In genomic region chr7:103119406-103119805, GRCm38 (mm10) we compare ENCODE assay signal across 20 mouse cellular contexts. TPM values are rescaled to one million over a fixed set of nuclear protein-coding genes. Genes with fewer than 3 reads are reported as not detected.
DNase-seq lines count a peak whose midpoint lies in the region; ATAC-seq and TF ChIP-seq lines count a peak whose summit lies in the region.
"Had no signal": no experiment of that assay in that cellular context is flagged by ENCODE, and none has a peak within 500 bp of the region (broad histone marks: within the 10 kb centered on the region; RNA-seq: fewer than 3 reads in every experiment).

No protein-coding gene starts in this region.

- TF ChIP-seq POLR2A in MEL (IDR thresholded peaks at IDR 0.05; ENCODE audit: control insufficient read depth in 1 of 2, insufficient read depth in 1 of 2, low read depth in 1 of 2, low read length in 2 of 2, poor library complexity in 1 of 2), result no peak

- TF ChIP-seq EP300 in MEL (IDR thresholded peaks at IDR 0.05; ENCODE audit: low read depth in 1 of 2, low read length in 2 of 2), result no peak

- no peak; the same call in 1 of the 2 replicates for TF ChIP-seq RAD21 in MEL (IDR thresholded peaks at IDR 0.05; ENCODE audit: low read depth, low read length)

- no peaks in the 10 kb centered on the region for H3K36me3 ChIP-seq in intestine, postnatal 0 days (ENCODE audit: control insufficient read depth, insufficient read depth)
- H3K36me3 ChIP-seq in intestine, embryonic 15.5 days, result no peaks in the 10 kb centered on the region
- H3K36me3 ChIP-seq in midbrain, embryonic 14.5 days (ENCODE audit: control insufficient read depth, insufficient read depth, low read length), result no peaks in the 10 kb centered on the region
- no peaks in the 10 kb centered on the region for H3K36me3 ChIP-seq in midbrain, embryonic 15.5 days (replicated peaks)
- no peaks in the 10 kb centered on the region for H3K36me3 ChIP-seq in MEL (ENCODE audit: control insufficient read depth in 1 of 2, insufficient read depth in 2 of 2, low read length in 2 of 2)
- no peaks in the 10 kb centered on the region for H3K36me3 ChIP-seq in embryonic facial prominence, embryonic 10.5 days (replicated peaks)
- H3K36me3 ChIP-seq: embryonic facial prominence, embryonic 12.5 days; forebrain, embryonic 12.5 days; G1E; heart, embryonic 13.5 days; limb, embryonic 12.5 days had no signal

- H3K27ac ChIP-seq in intestine, postnatal 0 days (ENCODE audit: low read depth, low read length), result no peak overlapping the region
- no peak overlapping the region for H3K27ac ChIP-seq in intestine, embryonic 15.5 days
- no peak overlapping the region for H3K27ac ChIP-seq in midbrain, embryonic 14.5 days (replicated peaks; ENCODE audit: low read depth, low read length)
- H3K27ac ChIP-seq in midbrain, embryonic 15.5 days, result no peak overlapping the region
- no peak overlapping the region for H3K27ac ChIP-seq in MEL (ENCODE audit: control insufficient read depth, low read depth, low read length)
- no peak overlapping the region for H3K27ac ChIP-seq in embryonic facial prominence, embryonic 10.5 days (replicated peaks)
- H3K27ac ChIP-seq: embryonic facial prominence, embryonic 12.5 days; forebrain, embryonic 12.5 days; heart, embryonic 13.5 days; limb, embryonic 12.5 days had no signal

- H3K27me3 ChIP-seq in intestine, postnatal 0 days (replicated peaks; ENCODE audit: control insufficient read depth, insufficient read depth, low read length), result no peaks in the 10 kb centered on the region
- no peaks in the 10 kb centered on the region for H3K27me3 ChIP-seq in intestine, embryonic 15.5 days (replicated peaks)
- no peaks in the 10 kb centered on the region for H3K27me3 ChIP-seq in midbrain, embryonic 14.5 days (ENCODE audit: control insufficient read depth, insufficient read depth, low read length)
- no peaks in the 10 kb centered on the region for H3K27me3 ChIP-seq in midbrain, embryonic 15.5 days (replicated peaks)
- H3K27me3 ChIP-seq in MEL (ENCODE audit: control insufficient read depth in 1 of 2, insufficient read depth in 2 of 2, low read length in 2 of 2), result no peaks in the 10 kb centered on the region
- H3K27me3 ChIP-seq in embryonic facial prominence, embryonic 10.5 days (replicated peaks; ENCODE audit: low read depth, poor library complexity, severe bottlenecking), result no peaks in the 10 kb centered on the region
- H3K27me3 ChIP-seq: embryonic facial prominence, embryonic 12.5 days; forebrain, embryonic 12.5 days; heart, embryonic 13.5 days; limb, embryonic 12.5 days had no signal

- H3K9ac ChIP-seq in intestine, postnatal 0 days (ENCODE audit: low read depth, low read length), result no peak overlapping the region
- no peak overlapping the region for H3K9ac ChIP-seq in intestine, embryonic 15.5 days
- H3K9ac ChIP-seq in midbrain, embryonic 14.5 days (replicated peaks; ENCODE audit: low read length), result no peak overlapping the region
- H3K9ac ChIP-seq in midbrain, embryonic 15.5 days, result no peak overlapping the region
- H3K9ac ChIP-seq in MEL (ENCODE audit: control insufficient read depth, low read depth, low read length, poor library complexity, severe bottlenecking), result no peak overlapping the region
- H3K9ac ChIP-seq: embryonic facial prominence, embryonic 12.5 days; forebrain, embryonic 12.5 days; heart, embryonic 13.5 days; limb, embryonic 12.5 days had no signal

- no peaks in the 10 kb centered on the region for H3K79me2 ChIP-seq in MEL (ENCODE audit: control insufficient read depth, insufficient read depth, low read length, poor library complexity)

- H3K4me1 ChIP-seq in intestine, postnatal 0 days (replicated peaks; ENCODE audit: control insufficient read depth, insufficient read depth, low read length), result no peaks in the 10 kb centered on the region
- no peaks in the 10 kb centered on the region for H3K4me1 ChIP-seq in intestine, embryonic 15.5 days (replicated peaks)
- no peaks in the 10 kb centered on the region for H3K4me1 ChIP-seq in midbrain, embryonic 14.5 days (ENCODE audit: control insufficient read depth, insufficient read depth, low read length)
- H3K4me1 ChIP-seq in midbrain, embryonic 15.5 days, result no peaks in the 10 kb centered on the region
- no peaks in the 10 kb centered on the region for H3K4me1 ChIP-seq in MEL (ENCODE audit: control insufficient read depth in 1 of 2, insufficient read depth in 2 of 2, low read length in 2 of 2)
- no peaks in the 10 kb centered on the region for H3K4me1 ChIP-seq in embryonic facial prominence, embryonic 10.5 days
- H3K4me1 ChIP-seq: embryonic facial prominence, embryonic 12.5 days; forebrain, embryonic 12.5 days; heart, embryonic 13.5 days; limb, embryonic 12.5 days had no signal

- ATAC-seq in intestine, postnatal 0 days, result no peak
- ATAC-seq in intestine, embryonic 15.5 days, result no peak
- ATAC-seq in midbrain, embryonic 14.5 days (ENCODE audit: low FRiP score, low TSS enrichment), result no peak; the same call in 1 of the 2 replicates
- no peak for ATAC-seq in midbrain, embryonic 15.5 days (replicated peaks)
- no peak for ATAC-seq in megakaryocyte progenitor cell, adult 5-6 weeks (replicated peaks; ENCODE audit: poor library complexity)
- ATAC-seq: inflammation-experienced regulatory T-cells, adult 6 months had no signal

- no peak overlapping the region for H3K4me3 ChIP-seq in intestine, postnatal 0 days (ENCODE audit: low read depth, low read length)
- H3K4me3 ChIP-seq in intestine, embryonic 15.5 days (replicated peaks), result no peak overlapping the region
- H3K4me3 ChIP-seq in midbrain, embryonic 14.5 days (replicated peaks; ENCODE audit: low read depth, low read length), result no peak overlapping the region
- no peak overlapping the region for H3K4me3 ChIP-seq in midbrain, embryonic 15.5 days
- no peak overlapping the region for H3K4me3 ChIP-seq in MEL (ENCODE audit: control insufficient read depth in 1 of 2, insufficient read depth in 1 of 2, low read depth in 2 of 2, low read length in 2 of 2)
- no peak overlapping the region for H3K4me3 ChIP-seq in embryonic facial prominence, embryonic 10.5 days
- H3K4me3 ChIP-seq: embryonic facial prominence, embryonic 12.5 days; forebrain, embryonic 12.5 days; heart, embryonic 13.5 days; limb, embryonic 12.5 days had no signal

- WGBS in intestine, postnatal 0 days, result 41% methylated on average over 3 of the region's 3 CpGs
- 52% methylated on average over 3 of the region's 3 CpGs for WGBS in intestine, embryonic 15.5 days
- 54% methylated on average over 3 of the region's 3 CpGs for WGBS in midbrain, embryonic 14.5 days
- 54% methylated on average over 3 of the region's 3 CpGs for WGBS in midbrain, embryonic 15.5 days
- WGBS in embryonic facial prominence, embryonic 10.5 days, result 50% methylated on average over 3 of the region's 3 CpGs

- DNase-seq in midbrain, embryonic 14.5 days, result peak; percentile 7
- no peak for DNase-seq in MEL (ENCODE audit: low read depth, low spot score)
- DNase-seq in embryonic facial prominence, embryonic 10.5 days (ENCODE audit: low spot score), result peak; percentile 11
- no peak for DNase-seq in urinary bladder, postnatal 10 days (ENCODE audit: low spot score)
- DNase-seq: adrenal gland, adult 8-10 months; cerebellum, adult 18-20 months; gastrocnemius, postnatal 10 days; thymus, adult 18-20 months had no signal

- no peak overlapping the region for H3K4me2 ChIP-seq in intestine, postnatal 0 days (replicated peaks; ENCODE audit: low read depth)
- H3K4me2 ChIP-seq in intestine, embryonic 15.5 days (replicated peaks), result no peak overlapping the region
- H3K4me2 ChIP-seq in midbrain, embryonic 14.5 days (ENCODE audit: low read length), result no peak overlapping the region
- no peak overlapping the region for H3K4me2 ChIP-seq in midbrain, embryonic 15.5 days
- H3K4me2 ChIP-seq: embryonic facial prominence, embryonic 12.5 days; forebrain, embryonic 12.5 days; heart, embryonic 13.5 days; limb, embryonic 12.5 days had no signal

- no peaks in the 10 kb centered on the region for H3K9me3 ChIP-seq in intestine, postnatal 0 days (ENCODE audit: control insufficient read depth)
- no peaks in the 10 kb centered on the region for H3K9me3 ChIP-seq in intestine, embryonic 15.5 days
- H3K9me3 ChIP-seq in midbrain, embryonic 14.5 days (ENCODE audit: control insufficient read depth, low read length), result no peaks in the 10 kb centered on the region
- no peaks in the 10 kb centered on the region for H3K9me3 ChIP-seq in midbrain, embryonic 15.5 days
- no peaks in the 10 kb centered on the region for H3K9me3 ChIP-seq in MEL (replicated peaks; ENCODE audit: insufficient read depth, low read length)
- no peaks in the 10 kb centered on the region for H3K9me3 ChIP-seq in embryonic facial prominence, embryonic 10.5 days
- H3K9me3 ChIP-seq: embryonic facial prominence, embryonic 12.5 days; forebrain, embryonic 12.5 days; G1E; heart, embryonic 13.5 days; limb, embryonic 12.5 days had no signal

- peak; percentile 51 for TF ChIP-seq CTCF in intestine, postnatal 0 days (IDR thresholded peaks at IDR 0.05; ENCODE audit: low read depth)
- TF ChIP-seq CTCF in MEL (IDR thresholded peaks at IDR 0.05 in 2 of 3, conservative IDR thresholded peaks at IDR 0.05 in 1 of 3; ENCODE audit: control insufficient read depth in 1 of 3, insufficient read depth in 1 of 3, low read depth in 2 of 3, low read length in 3 of 3, poor library complexity in 1 of 3, severe bottlenecking in 1 of 3), result 0 out of 6 replicates have a peak, but pooled peaks of 2 of the 3 experiments have one; percentile 1 to 6

RNA-seq across cellular contexts. Expression of gene Olfr586, which starts 6.0 kb away (rescaled TPM):
- polyA plus RNA-seq in intestine, postnatal 0 days (2015; fragmentation: Nextera tagmentation; extraction: Ambion mirVana), result not detected in 2 replicates
- not detected in 2 replicates for polyA plus RNA-seq in intestine, embryonic 15.5 days (2015; fragmentation: Nextera tagmentation; extraction: Ambion mirVana)
- not detected in 2 replicates for polyA plus RNA-seq in midbrain, embryonic 14.5 days (2014; fragmentation: Nextera tagmentation; extraction: Ambion mirVana)
- not detected in 2 replicates for polyA plus RNA-seq in midbrain, embryonic 15.5 days (2015; fragmentation: Nextera tagmentation; extraction: Ambion mirVana)
- total RNA-seq in MEL (2012; rRNA removed), result not detected in 2 replicates
- not detected for polyA plus RNA-seq in MEL (2012; ENCODE audit: insufficient read depth in 1 of 2, insufficient read length in 2 of 2, low read depth in 1 of 2, low replicate concordance in 2 of 2, missing spikeins in 1 of 2)
- polyA plus RNA-seq in embryonic facial prominence, embryonic 10.5 days (2016; fragmentation: Nextera tagmentation; extraction: Ambion mirVana), result not detected in 2 replicates
- not detected in 2 replicates for total RNA-seq in megakaryocyte progenitor cell, adult 5-6 weeks (2015)
- not detected in 2 replicates for total RNA-seq in megakaryocyte progenitor cell, adult 5-6 weeks (2017)
- total RNA-seq: adrenal gland, adult 8-10 months; gastrocnemius, postnatal 10 days; layer of hippocampus, postnatal 14 days had no signal
- polyA plus RNA-seq: embryonic facial prominence, embryonic 12.5 days; forebrain, embryonic 12.5 days; G1E; heart, embryonic 13.5 days; inflammation-experienced regulatory T-cells, adult 6 months; limb, embryonic 12.5 days; spleen, adult 2 months had no signal

RNA-seq across cellular contexts. Expression of gene Olfr588-ps1, which starts 21.3 kb away (rescaled TPM):
- polyA plus RNA-seq in intestine, postnatal 0 days (2015; fragmentation: Nextera tagmentation; extraction: Ambion mirVana), result not detected in 2 replicates
- not detected in 2 replicates for polyA plus RNA-seq in intestine, embryonic 15.5 days (2015; fragmentation: Nextera tagmentation; extraction: Ambion mirVana)
- not detected in 2 replicates for polyA plus RNA-seq in midbrain, embryonic 14.5 days (2014; fragmentation: Nextera tagmentation; extraction: Ambion mirVana)
- not detected in 2 replicates for polyA plus RNA-seq in midbrain, embryonic 15.5 days (2015; fragmentation: Nextera tagmentation; extraction: Ambion mirVana)
- not detected in 2 replicates for total RNA-seq in MEL (2012; rRNA removed)
- polyA plus RNA-seq in MEL (2012; ENCODE audit: insufficient read depth in 1 of 2, insufficient read length in 2 of 2, low read depth in 1 of 2, low replicate concordance in 2 of 2, missing spikeins in 1 of 2), result not detected
- polyA plus RNA-seq in embryonic facial prominence, embryonic 10.5 days (2016; fragmentation: Nextera tagmentation; extraction: Ambion mirVana), result not detected in 2 replicates
- total RNA-seq in megakaryocyte progenitor cell, adult 5-6 weeks (2015), result not detected in 2 replicates
- not detected in 2 replicates for total RNA-seq in megakaryocyte progenitor cell, adult 5-6 weeks (2017)
- total RNA-seq: adrenal gland, adult 8-10 months; gastrocnemius, postnatal 10 days; layer of hippocampus, postnatal 14 days had no signal
- polyA plus RNA-seq: embryonic facial prominence, embryonic 12.5 days; forebrain, embryonic 12.5 days; G1E; heart, embryonic 13.5 days; limb, embryonic 12.5 days; spleen, adult 2 months had no signal

RNA-seq across cellular contexts. Expression of gene Olfr585, which starts 21.9 kb away (rescaled TPM):
- polyA plus RNA-seq in intestine, postnatal 0 days (2015; fragmentation: Nextera tagmentation; extraction: Ambion mirVana), result not detected in 2 replicates
- not detected in 2 replicates for polyA plus RNA-seq in intestine, embryonic 15.5 days (2015; fragmentation: Nextera tagmentation; extraction: Ambion mirVana)
- polyA plus RNA-seq in midbrain, embryonic 14.5 days (2014; fragmentation: Nextera tagmentation; extraction: Ambion mirVana), result not detected in 2 replicates
- not detected in 2 replicates for polyA plus RNA-seq in midbrain, embryonic 15.5 days (2015; fragmentation: Nextera tagmentation; extraction: Ambion mirVana)
- total RNA-seq in MEL (2012; rRNA removed), result not detected in 2 replicates
- polyA plus RNA-seq in MEL (2012; ENCODE audit: insufficient read depth in 1 of 2, insufficient read length in 2 of 2, low read depth in 1 of 2, low replicate concordance in 2 of 2, missing spikeins in 1 of 2), result not detected
- not detected in 2 replicates for polyA plus RNA-seq in embryonic facial prominence, embryonic 10.5 days (2016; fragmentation: Nextera tagmentation; extraction: Ambion mirVana)
- not detected in 2 replicates for total RNA-seq in megakaryocyte progenitor cell, adult 5-6 weeks (2015)
- total RNA-seq in megakaryocyte progenitor cell, adult 5-6 weeks (2017), result not detected in 2 replicates
- total RNA-seq: adrenal gland, adult 8-10 months; G1E; gastrocnemius, postnatal 10 days; layer of hippocampus, postnatal 14 days had no signal
- polyA plus RNA-seq: embryonic facial prominence, embryonic 12.5 days; forebrain, embryonic 12.5 days; G1E; heart, embryonic 13.5 days; inflammation-experienced regulatory T-cells, adult 6 months; limb, embryonic 12.5 days; spleen, adult 2 months had no signal

RNA-seq across cellular contexts. Expression of gene Olfr589, which starts 36.8 kb away (rescaled TPM):
- not detected in 2 replicates for polyA plus RNA-seq in intestine, postnatal 0 days (2015; fragmentation: Nextera tagmentation; extraction: Ambion mirVana)
- polyA plus RNA-seq in intestine, embryonic 15.5 days (2015; fragmentation: Nextera tagmentation; extraction: Ambion mirVana), result not detected in 2 replicates
- polyA plus RNA-seq in midbrain, embryonic 14.5 days (2014; fragmentation: Nextera tagmentation; extraction: Ambion mirVana), result not detected in 2 replicates
- not detected in 2 replicates for polyA plus RNA-seq in midbrain, embryonic 15.5 days (2015; fragmentation: Nextera tagmentation; extraction: Ambion mirVana)
- total RNA-seq in MEL (2012; rRNA removed), result not detected in 2 replicates
- polyA plus RNA-seq in MEL (2012; ENCODE audit: insufficient read depth in 1 of 2, insufficient read length in 2 of 2, low read depth in 1 of 2, low replicate concordance in 2 of 2, missing spikeins in 1 of 2), result not detected
- not detected in 2 replicates for polyA plus RNA-seq in embryonic facial prominence, embryonic 10.5 days (2016; fragmentation: Nextera tagmentation; extraction: Ambion mirVana)
- total RNA-seq in megakaryocyte progenitor cell, adult 5-6 weeks (2015), result not detected in 2 replicates
- total RNA-seq in megakaryocyte progenitor cell, adult 5-6 weeks (2017), result not detected in 2 replicates
- total RNA-seq: adrenal gland, adult 8-10 months; gastrocnemius, postnatal 10 days; layer of hippocampus, postnatal 14 days had no signal
- polyA plus RNA-seq: embryonic facial prominence, embryonic 12.5 days; forebrain, embryonic 12.5 days; G1E; heart, embryonic 13.5 days; inflammation-experienced regulatory T-cells, adult 6 months; limb, embryonic 12.5 days; spleen, adult 2 months had no signal

RNA-seq across cellular contexts. Expression of gene Olfr584, which starts 37.7 kb away (rescaled TPM):
- not detected in 2 replicates for polyA plus RNA-seq in intestine, postnatal 0 days (2015; fragmentation: Nextera tagmentation; extraction: Ambion mirVana)
- polyA plus RNA-seq in intestine, embryonic 15.5 days (2015; fragmentation: Nextera tagmentation; extraction: Ambion mirVana), result not detected in 2 replicates
- not detected in 2 replicates for polyA plus RNA-seq in midbrain, embryonic 14.5 days (2014; fragmentation: Nextera tagmentation; extraction: Ambion mirVana)
- not detected in 2 replicates for polyA plus RNA-seq in midbrain, embryonic 15.5 days (2015; fragmentation: Nextera tagmentation; extraction: Ambion mirVana)
- not detected in 2 replicates for total RNA-seq in MEL (2012; rRNA removed)
- not detected for polyA plus RNA-seq in MEL (2012; ENCODE audit: insufficient read depth in 1 of 2, insufficient read length in 2 of 2, low read depth in 1 of 2, low replicate concordance in 2 of 2, missing spikeins in 1 of 2)
- not detected in 2 replicates for polyA plus RNA-seq in embryonic facial prominence, embryonic 10.5 days (2016; fragmentation: Nextera tagmentation; extraction: Ambion mirVana)
- total RNA-seq in megakaryocyte progenitor cell, adult 5-6 weeks (2015), result not detected in 2 replicates
- not detected in 2 replicates for total RNA-seq in megakaryocyte progenitor cell, adult 5-6 weeks (2017)
- total RNA-seq: adrenal gland, adult 8-10 months; gastrocnemius, postnatal 10 days; layer of hippocampus, postnatal 14 days had no signal
- polyA plus RNA-seq: embryonic facial prominence, embryonic 12.5 days; forebrain, embryonic 12.5 days; G1E; heart, embryonic 13.5 days; inflammation-experienced regulatory T-cells, adult 6 months; limb, embryonic 12.5 days; spleen, adult 2 months had no signal

Comparison
In these comparisons a context has a peak if more than half of its experiments do, and no peak if none do; other contexts are left out.
1. DNase-seq: peak in midbrain, embryonic 14.5 days (single experiment) and embryonic facial prominence, embryonic 10.5 days (single experiment); none in MEL (single experiment) and urinary bladder, postnatal 10 days (single experiment).